Mouse (Mus musculus) right cerebral cortex, adult 18-20 months (tissue): Measurements from ENCODE around the gene Gm21976.
A peak's percentile ranks its signal among the peaks of the same experiment; 100 is the strongest.

ENCODE experiments used
- DNase-seq: peaks from one replicate; pipeline ENCODE4 v3.0.0; 2022; ENCODE audit warnings: mixed read lengths

Gm21976 gene

DNA sequence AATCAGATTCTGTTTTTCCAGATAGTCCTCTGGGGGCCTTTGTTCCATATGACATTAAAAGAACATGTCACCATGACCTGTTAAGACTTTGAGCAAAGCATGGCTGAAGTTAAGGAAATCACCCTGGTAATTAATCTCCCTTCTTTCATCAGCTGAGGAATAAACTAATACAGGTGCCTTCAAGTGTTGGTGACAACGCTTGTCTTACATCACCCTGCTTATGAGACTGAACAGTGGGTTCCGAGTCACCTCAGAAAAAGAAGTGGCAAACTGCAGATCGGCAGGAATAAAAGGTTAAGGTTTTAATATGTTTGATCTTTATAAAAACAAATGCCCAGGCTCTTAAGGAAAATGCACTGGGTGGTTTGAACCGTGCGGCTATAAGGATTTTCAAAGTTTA is at the start of gene Gm21976:
Gene Gm21976, plus strand, starts transcription at position 202 of the 400 bp plus-strand sequence.
- no peak for DNase-seq

DNA sequence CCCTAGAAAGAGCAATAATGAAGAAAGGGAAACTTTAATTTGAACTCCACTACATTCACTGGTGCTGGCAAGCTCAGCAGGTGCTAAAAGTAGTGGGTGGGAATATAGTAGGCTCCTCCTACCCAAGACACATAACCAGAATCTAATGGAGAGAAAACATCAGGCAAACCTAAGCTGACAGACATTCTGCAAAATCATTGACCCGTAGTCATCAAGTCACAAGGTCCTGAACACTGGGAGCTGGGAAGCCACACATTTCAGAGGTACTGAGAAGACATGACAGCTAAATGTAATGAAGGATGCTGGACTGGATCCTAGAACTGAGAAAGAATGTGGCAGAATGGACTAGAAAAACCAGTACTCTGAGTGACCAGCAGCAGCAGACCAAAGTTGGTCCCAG is 49.2 kb upstream of the Gm21976 start:
- DNase-seq, result no peak

GRCm38 (mm10) chr13:98235451-98235850 is 44.2 kb upstream of the Gm21976 start:
- DNase-seq, result no peak

GRCm38 (mm10) chr13:98239978-98240641 is 39.6 kb upstream of the Gm21976 start:
- DNase-seq, result peak; percentile 72

DNA sequence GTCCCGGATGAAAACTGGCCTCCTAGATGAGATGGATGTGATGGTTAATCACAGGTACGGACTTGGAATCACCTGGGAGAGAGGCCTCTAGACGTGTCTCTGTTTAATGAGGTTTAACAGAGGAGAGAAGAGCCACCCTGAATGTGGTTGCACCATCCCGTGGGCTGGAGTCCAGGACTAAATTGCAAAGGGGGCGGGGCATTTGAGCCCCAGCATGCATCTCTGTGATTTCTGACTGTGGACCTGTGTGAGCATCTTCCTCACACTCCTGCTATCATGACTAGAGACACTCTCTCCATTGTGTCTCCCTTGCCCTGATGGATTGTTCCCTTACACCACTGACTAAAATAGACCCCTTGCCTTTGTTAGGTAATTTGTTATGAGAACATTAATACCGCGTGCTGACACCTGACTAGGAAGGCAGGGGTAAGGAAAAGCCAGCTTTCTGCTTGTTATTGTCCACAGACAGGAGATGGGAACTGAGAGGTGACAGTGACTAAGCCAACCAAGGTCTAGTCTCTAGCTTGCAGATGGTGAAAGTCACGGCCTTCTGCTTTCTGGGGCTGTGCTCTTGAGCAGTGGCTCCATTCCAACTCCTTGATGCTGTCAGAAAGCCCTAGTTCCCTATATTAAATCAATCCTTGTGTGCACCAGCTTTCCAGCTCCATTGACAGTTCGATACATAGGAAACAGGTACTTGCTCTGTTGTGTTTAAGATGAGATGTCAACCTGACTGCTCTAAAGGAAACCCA is 38.0 kb upstream of the Gm21976 start:
- no peak for DNase-seq

GRCm38 (mm10) chr13:98244571-98245350 is 34.9 kb upstream of the Gm21976 start:
- DNase-seq, result no peak

DNA sequence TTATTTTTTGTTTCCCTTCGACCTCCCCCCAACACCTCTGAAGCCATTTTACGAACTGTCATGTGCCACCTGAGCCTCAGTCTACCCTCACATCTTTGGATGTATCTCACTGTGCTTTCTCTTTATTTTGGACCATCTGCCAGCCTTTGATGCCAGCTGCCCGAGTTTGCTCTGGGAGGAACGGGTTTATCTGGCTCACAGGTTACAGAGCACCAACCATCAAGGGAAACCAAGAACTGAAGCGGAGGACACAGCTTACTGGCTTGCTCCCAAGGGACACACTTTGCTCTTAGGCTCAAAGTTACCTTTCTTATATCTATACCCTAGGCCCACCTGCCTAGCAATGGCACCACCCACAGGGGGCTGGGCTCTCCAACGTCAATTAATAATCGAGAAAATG is 34.3 kb upstream of the Gm21976 start:
- no peak for DNase-seq

DNA sequence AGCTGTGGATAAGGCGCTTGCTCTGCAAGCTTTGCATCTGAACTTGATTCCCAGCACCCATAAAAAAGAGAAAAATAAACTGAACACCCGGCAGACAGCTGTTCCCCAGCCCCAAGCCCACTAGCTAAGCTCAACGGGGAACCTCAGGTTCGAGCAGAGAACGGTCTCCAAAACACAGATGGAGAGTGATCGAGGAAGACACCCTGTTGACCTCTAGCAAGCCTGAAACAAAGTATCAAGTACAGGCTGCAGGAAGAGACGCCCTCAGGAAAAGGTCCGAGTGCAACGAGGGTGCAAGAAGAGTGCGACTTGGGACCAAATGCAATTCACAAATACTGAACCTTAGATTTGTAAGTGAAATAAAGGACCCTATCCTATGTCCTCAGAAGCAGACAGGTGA is 30.1 kb upstream of the Gm21976 start:
- DNase-seq, result no peak

DNA sequence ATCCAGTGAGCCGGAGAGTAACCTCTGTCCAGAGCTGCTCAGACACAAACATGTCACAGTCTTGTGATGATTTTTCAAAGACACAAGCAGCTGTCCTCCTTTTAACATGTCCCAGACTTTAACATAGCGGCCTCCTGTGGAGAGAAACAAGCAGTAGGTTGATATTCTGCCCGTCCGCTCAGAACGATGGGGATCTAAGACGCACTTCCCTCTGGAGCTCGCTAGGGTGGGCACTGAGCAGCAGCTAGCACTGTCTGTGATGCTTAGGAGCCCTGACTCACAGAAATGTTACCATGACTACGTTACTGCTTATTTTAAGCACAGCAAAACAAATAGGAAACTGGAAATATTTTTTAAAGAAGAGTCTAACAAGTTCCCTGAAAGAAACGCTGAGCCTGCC is 24.8 kb upstream of the Gm21976 start:
- DNase-seq, result peak; percentile 85

DNA sequence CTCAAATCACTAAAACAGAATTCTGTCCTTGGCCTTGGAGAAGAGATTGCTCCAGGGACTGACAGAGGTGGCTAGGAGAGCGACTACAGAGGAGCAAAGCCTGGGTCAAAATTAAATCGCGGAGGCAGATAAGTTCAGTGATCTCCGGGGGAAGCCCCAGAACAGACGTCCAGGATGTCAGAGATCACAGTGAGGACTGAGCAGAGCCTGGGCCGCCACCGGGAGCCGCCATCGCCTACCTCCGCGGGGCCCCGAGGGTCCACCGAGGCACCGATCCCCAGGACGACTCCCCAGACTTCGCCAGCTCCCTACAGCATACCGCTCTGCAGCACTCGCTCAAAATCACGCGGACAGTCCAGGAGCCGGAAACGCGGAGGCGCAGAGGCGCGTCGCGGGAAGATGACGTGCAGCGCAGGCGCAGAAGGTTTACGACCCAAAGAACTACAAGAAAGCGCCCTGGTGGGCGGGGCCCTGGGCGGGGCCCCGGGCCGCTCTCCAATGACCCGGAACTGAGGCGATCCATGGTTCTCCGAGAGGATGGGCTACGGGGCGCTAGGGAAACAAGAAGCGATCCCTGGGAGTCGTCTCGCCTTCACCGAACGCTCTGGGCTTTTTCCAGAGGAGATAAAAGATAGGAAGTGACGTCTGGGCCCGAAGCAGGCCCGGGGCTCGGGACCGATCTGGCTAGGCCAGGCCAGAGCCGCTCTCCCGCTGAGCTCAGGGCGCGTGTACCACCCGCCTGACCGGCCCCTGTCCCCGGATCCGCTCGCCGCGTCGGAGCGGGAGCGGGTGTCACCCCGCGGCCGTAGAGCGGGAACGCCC is 16.8 kb upstream of the Gm21976 start, which contains the start of the genes Utp15 and Ankra2:
Gene Utp15, minus strand, starts transcription at position 406 of the 822 bp plus-strand sequence.
Gene Ankra2, plus strand, starts transcription at position 439 of the 822 bp plus-strand sequence.
- DNase-seq, result peak; percentile 97

GRCm38 (mm10) chr13:98263458-98263987 is 16.2 kb upstream of the Gm21976 start:
- no peak for DNase-seq

GRCm38 (mm10) chr13:98264111-98264510 is 15.6 kb upstream of the Gm21976 start:
- no peak for DNase-seq

- DNase-seq, result no peak
Measured at GRCm38 (mm10) chr13:98274023-98274422, 5.7 kb upstream of the Gm21976 start.

- no peak for DNase-seq
Measured at GRCm38 (mm10) chr13:98275646-98276045, 4.0 kb upstream of the Gm21976 start.

GRCm38 (mm10) chr13:98276253-98276652 is 3.4 kb upstream of the Gm21976 start:
- DNase-seq, result no peak

- DNase-seq, result no peak
Measured at GRCm38 (mm10) chr13:98277501-98277900, 2.2 kb upstream of the Gm21976 start.

- DNase-seq, result no peak
Measured at GRCm38 (mm10) chr13:98280990-98281650, 1.4 kb downstream of the Gm21976 start.

DNA sequence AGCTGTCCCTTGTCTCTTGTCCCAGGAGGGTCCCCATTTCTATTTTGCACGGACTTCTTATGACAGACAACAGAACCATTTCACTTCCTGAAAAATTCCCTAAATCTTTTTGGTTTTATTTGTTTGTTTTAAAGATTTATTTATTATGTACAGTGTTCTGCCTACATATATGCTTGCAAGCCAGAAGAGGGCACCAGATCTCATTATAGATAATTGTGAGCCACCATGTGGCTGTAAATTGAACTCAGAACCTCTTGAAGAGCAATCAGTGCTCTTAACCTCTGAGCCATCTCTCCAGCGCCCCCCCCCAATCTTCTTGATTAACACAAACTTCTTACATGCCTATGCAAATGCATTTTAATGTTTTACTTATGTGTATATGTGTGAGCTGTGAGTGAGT is 11.0 kb downstream of the Gm21976 start:
- no peak for DNase-seq

DNA sequence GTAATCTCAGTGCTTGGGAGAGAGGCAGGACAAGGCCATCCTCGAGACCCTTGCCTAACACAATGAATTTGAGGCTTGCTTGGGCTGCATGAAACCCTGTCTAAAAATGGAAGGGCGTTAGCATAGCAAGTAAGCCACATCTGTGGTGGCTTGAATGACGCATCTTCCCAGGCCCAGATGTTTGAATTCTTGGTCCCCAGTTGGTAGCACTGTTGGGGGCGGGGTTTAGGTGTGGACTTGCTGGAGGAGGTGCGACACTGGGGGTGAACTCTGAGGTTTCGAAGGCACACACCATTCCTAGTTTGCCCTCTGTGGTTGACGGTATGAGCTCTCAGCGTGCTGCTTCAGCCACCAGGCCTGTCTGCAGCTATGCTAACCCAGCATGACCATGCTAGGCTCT is 12.0 kb downstream of the Gm21976 start:
- no peak for DNase-seq

DNA sequence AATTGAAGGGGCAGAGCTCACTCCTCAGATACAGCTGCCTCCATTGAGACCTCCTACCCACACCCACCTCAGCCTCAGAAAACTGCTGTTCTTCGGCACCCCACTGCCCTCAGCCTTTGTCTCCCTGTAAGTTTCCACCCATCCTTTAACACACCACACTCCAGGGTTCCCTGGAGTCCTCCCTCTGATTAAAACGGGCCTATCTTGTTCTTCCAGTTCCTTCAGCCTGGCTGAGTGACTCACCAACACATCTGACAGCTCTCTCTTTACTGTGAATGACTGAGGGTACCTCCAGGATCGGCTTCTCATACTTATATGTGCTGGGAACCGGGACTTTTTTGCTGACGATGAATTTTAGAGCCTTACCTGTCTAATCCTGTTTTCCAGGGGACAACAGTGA is 16.4 kb downstream of the Gm21976 start:
- no peak for DNase-seq

DNA sequence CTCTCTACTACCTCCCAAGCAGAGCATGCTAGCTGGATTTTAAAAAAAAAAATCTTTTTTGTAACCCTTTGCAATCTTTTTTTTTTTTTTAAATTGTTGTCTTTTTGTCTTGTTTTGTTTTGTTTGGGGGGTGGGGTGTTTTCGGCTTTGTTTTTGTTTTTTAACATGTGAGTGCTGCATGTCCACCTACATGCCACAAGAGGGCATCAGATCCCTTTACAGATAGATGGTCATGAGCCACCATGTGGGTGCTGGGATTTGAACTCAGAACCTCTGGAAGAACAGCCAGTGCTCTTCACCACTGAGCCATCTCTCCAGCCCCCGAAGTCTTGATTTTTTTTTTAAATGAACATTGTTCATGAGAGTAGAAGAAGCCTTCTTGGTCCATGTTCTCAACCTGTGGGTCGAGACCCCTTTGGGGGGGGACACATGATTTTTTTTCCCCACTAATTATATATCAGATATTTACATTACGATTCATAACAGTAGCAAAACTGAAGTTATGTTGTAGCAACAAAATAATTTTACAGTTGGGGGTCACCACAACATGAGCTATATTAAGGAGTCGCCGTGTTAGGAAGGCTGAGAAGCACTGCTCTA is 18.3 kb downstream of the Gm21976 start:
- no peak for DNase-seq
